Mouse (Mus musculus): Measurements from ENCODE around the gene Esrrg. TPM values are rescaled to one million over a fixed set of nuclear protein-coding genes. Genes with fewer than 3 reads are reported as not detected.

Gene Esrrg
- polyA plus RNA-seq, 1 experiment from 2014 or later = 28.9 TPM

DNA sequence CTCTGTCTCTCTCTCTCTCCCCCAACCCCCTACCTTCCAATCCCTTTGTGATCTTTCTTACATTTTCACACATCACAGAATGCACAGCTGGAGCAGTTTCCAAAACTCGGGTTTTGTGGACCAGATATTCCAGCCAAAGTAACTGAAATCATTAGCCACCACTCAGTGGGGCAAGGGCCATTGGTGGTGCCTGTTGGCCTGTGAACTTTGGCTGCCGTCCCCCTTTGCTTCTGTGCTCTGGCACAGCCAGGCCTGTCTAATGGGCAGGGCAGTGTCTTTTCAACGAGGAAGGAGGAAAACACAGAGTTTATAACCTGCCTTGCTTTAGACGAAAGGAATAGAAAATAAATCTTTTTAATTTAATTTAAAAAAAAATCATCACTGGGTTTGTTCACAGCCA lies 531.6 kb downstream of the Esrrg start:
- H3K4me1 ChIP-seq (replicated peaks) = peaks cover 14% of the 10 kb centered on the region
- no peaks in the 10 kb centered on the region for H3K36me3 ChIP-seq
- H3K27ac ChIP-seq (replicated peaks) = no peak overlapping the region
- no peak overlapping the region for H3K4me3 ChIP-seq
- no peak for ATAC-seq (ENCODE audit: low read depth)
- no peak overlapping the region for H3K9ac ChIP-seq
- no peaks in the 10 kb centered on the region for H3K9me3 ChIP-seq
- 71% methylated on average over 4 of the region's 4 CpGs for WGBS
- no peak overlapping the region for H3K4me2 ChIP-seq
- 0 out of 2 replicates have a peak, but pooled peaks cover 2% of the 10 kb centered on the region for H3K27me3 ChIP-seq

GRCm38 (mm10) chr1:188147381-188148156 lies 539.0 kb downstream of the Esrrg start:
- Histone ChIP-seq H3K4me1 (replicated peaks) (peaks cover 14% of the 10 kb centered on the region), H3K27ac (replicated peaks) (no peak overlapping the region), H3K9me3 (no peaks in the 10 kb centered on the region), H3K9ac (no peak overlapping the region), H3K36me3 (no peaks in the 10 kb centered on the region), H3K4me3 (no peak overlapping the region), H3K4me2 (no peak overlapping the region), H3K27me3 (peaks cover 5% of the 10 kb centered on the region; the same call in 1 of the 2 replicates)
- no peak for ATAC-seq (ENCODE audit: low read depth)
- WGBS = 69% methylated on average over 12 of the region's 12 CpGs

DNA sequence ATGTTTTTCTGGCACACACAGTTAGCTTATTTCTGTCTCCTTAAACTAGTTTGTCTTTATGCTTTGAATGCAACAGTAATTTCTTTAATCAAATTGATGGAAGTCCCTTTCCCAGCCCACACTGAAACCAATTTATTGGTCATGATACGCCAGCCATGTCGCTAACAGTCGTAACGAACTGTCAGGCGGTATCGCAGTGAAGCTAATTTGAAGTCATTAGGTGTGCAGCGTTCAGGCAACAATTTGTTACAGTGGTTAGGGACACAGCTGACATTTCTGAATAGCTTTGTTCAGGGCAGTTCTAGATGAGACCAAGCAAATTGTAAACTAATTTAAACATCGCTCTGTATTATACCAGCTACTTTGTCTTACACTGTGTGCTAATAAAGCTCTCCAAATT lies 542.5 kb downstream of the Esrrg start:
- Histone ChIP-seq H3K36me3 (no peaks in the 10 kb centered on the region), H3K9me3 (no peaks in the 10 kb centered on the region), H3K9ac (no peak overlapping the region), H3K27ac (replicated peaks) (no peak overlapping the region), H3K27me3 (peaks cover 5% of the 10 kb centered on the region; the same call in 1 of the 2 replicates), H3K4me2 (no peak overlapping the region), H3K4me1 (replicated peaks) (peaks cover 29% of the 10 kb centered on the region), H3K4me3 (no peak overlapping the region)
- 31% methylated on average over 8 of the region's 8 CpGs for WGBS
- ATAC-seq (ENCODE audit: low read depth) = no peak

GRCm38 (mm10) chr1:188152011-188152410 lies 543.4 kb downstream of the Esrrg start:
- H3K4me1 ChIP-seq (replicated peaks) = peaks cover 29% of the 10 kb centered on the region
- no peaks in the 10 kb centered on the region for H3K9me3 ChIP-seq
- 93% methylated on average over 2 of the region's 2 CpGs for WGBS
- peaks cover 5% of the 10 kb centered on the region; the same call in 1 of the 2 replicates for H3K27me3 ChIP-seq
- no peak overlapping the region for H3K27ac ChIP-seq (replicated peaks)
- no peak overlapping the region for H3K4me2 ChIP-seq
- H3K36me3 ChIP-seq = no peaks in the 10 kb centered on the region
- H3K4me3 ChIP-seq = no peak overlapping the region
- H3K9ac ChIP-seq = no peak overlapping the region
- no peak for ATAC-seq (ENCODE audit: low read depth)

- Histone ChIP-seq H3K27me3 (peaks cover 5% of the 10 kb centered on the region; the same call in 1 of the 2 replicates), H3K27ac (replicated peaks) (no peak overlapping the region), H3K36me3 (no peaks in the 10 kb centered on the region), H3K9ac (no peak overlapping the region), H3K4me3 (no peak overlapping the region), H3K4me1 (replicated peaks) (peaks cover 24% of the 10 kb centered on the region), H3K4me2 (no peak overlapping the region), H3K9me3 (no peaks in the 10 kb centered on the region)
- ATAC-seq (ENCODE audit: low read depth) = no peak
- WGBS = 71% methylated on average over 2 of the region's 2 CpGs
These were observed 545.1 kb downstream of the Esrrg start for GRCm38 (mm10) chr1:188153665-188154064.

DNA sequence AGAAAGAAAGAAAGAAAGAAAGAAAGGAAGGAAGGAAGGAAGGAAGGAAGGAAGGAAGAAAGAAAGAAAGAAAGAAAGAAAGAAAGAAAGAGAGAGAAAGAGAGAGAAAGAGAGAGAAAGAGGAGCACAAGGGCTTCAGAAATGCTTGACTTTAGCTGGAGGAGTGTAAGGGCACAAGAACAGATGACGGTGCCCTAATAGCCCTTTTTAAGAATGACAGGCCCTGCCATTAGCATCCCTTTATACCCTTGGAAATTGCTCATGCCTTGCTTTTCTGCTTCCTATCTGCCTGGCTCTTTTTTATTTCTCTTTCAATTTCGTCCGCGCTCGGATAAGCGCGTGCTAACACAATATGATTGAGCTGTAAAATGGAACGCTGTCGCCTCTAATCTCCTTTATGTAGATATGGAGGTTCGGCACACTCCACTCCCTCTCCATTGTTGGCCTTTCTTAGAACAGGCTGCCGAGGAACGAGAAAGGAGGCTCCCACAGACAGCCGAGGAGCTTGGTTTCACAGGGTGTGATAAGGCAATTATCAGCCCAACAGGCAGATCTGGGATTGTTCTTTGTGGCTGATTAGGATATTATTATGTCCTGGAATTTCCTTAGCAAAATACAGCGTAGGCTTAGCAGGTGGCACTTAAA lies 546.0 kb downstream of the Esrrg start:
- no peak overlapping the region for H3K27ac ChIP-seq (replicated peaks)
- peaks cover 19% of the 10 kb centered on the region for H3K4me1 ChIP-seq (replicated peaks)
- no peak for ATAC-seq (ENCODE audit: low read depth)
- H3K4me3 ChIP-seq = no peak overlapping the region
- H3K9ac ChIP-seq = peak overlapping the region; percentile 6; the same call in 1 of the 2 replicates
- peak overlapping the region; percentile 40 for H3K4me2 ChIP-seq
- 21% methylated on average over 14 of the region's 14 CpGs for WGBS
- H3K27me3 ChIP-seq = peaks cover 5% of the 10 kb centered on the region; the same call in 1 of the 2 replicates
- no peaks in the 10 kb centered on the region for H3K36me3 ChIP-seq
- H3K9me3 ChIP-seq = no peaks in the 10 kb centered on the region

- WGBS = 72% methylated on average over 22 of the region's 22 CpGs
- Histone ChIP-seq H3K27ac (replicated peaks) (no peak overlapping the region), H3K4me3 (no peak overlapping the region), H3K27me3 (peaks cover 5% of the 10 kb centered on the region; the same call in 1 of the 2 replicates), H3K9ac (peak overlapping the region; percentile 6; the same call in 1 of the 2 replicates), H3K36me3 (no peaks in the 10 kb centered on the region), H3K4me2 (0 out of 2 replicates have a peak overlapping the region, but pooled peaks have one; percentile 40), H3K4me1 (replicated peaks) (peaks cover 15% of the 10 kb centered on the region), H3K9me3 (no peaks in the 10 kb centered on the region)
- no peak for ATAC-seq (ENCODE audit: low read depth)
These were observed 546.7 kb downstream of the Esrrg start for GRCm38 (mm10) chr1:188155135-188155779.

GRCm38 (mm10) chr1:188156520-188156919 lies 547.9 kb downstream of the Esrrg start:
- Histone ChIP-seq H3K9me3 (no peaks in the 10 kb centered on the region), H3K27me3 (peaks cover 5% of the 10 kb centered on the region; the same call in 1 of the 2 replicates), H3K27ac (replicated peaks) (no peak overlapping the region), H3K4me1 (replicated peaks) (peaks cover 15% of the 10 kb centered on the region), H3K4me2 (no peak overlapping the region), H3K36me3 (no peaks in the 10 kb centered on the region), H3K4me3 (no peak overlapping the region), H3K9ac (no peak overlapping the region)
- 97% methylated on average over 5 of the region's 5 CpGs for WGBS
- ATAC-seq (ENCODE audit: low read depth) = no peak

- Histone ChIP-seq H3K27me3 (peaks cover under 1% of the 10 kb centered on the region; the same call in 1 of the 2 replicates), H3K9me3 (no peaks in the 10 kb centered on the region), H3K4me2 (no peak overlapping the region), H3K36me3 (no peaks in the 10 kb centered on the region), H3K4me1 (replicated peaks) (peaks cover 15% of the 10 kb centered on the region), H3K9ac (no peak overlapping the region), H3K4me3 (no peak overlapping the region), H3K27ac (replicated peaks) (no peak overlapping the region)
- 87% methylated on average over 7 of the region's 7 CpGs for WGBS
- ATAC-seq (ENCODE audit: low read depth) = no peak
These were observed 548.8 kb downstream of the Esrrg start for GRCm38 (mm10) chr1:188157237-188157955.

DNA sequence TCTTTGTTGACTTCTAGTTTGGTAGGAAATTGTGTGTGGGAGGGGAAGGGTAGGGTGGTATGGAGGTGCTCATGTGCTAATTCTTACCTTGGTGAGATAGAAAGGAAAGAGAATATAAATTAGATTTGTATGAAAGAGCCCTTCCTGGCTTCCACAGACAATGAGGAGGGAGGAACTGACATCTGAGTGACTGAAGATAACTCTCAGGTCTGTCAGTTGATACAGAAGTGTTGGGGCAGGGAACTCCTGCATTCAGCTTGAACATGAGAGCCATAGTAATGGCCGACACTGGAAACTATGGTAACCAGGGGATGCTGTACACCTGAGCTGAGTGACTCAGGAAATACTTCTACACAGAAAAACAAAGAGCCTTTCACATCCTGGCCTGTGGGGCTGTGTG lies 550.1 kb downstream of the Esrrg start:
- Histone ChIP-seq H3K4me1 (replicated peaks) (peaks cover 9% of the 10 kb centered on the region), H3K9ac (no peak overlapping the region), H3K27ac (replicated peaks) (no peak overlapping the region), H3K9me3 (no peaks in the 10 kb centered on the region), H3K4me2 (no peak overlapping the region), H3K27me3 (no peaks in the 10 kb centered on the region), H3K4me3 (no peak overlapping the region), H3K36me3 (no peaks in the 10 kb centered on the region)
- 87% methylated on average over 1 of the region's 1 CpGs for WGBS
- ATAC-seq (ENCODE audit: low read depth) = no peak

DNA sequence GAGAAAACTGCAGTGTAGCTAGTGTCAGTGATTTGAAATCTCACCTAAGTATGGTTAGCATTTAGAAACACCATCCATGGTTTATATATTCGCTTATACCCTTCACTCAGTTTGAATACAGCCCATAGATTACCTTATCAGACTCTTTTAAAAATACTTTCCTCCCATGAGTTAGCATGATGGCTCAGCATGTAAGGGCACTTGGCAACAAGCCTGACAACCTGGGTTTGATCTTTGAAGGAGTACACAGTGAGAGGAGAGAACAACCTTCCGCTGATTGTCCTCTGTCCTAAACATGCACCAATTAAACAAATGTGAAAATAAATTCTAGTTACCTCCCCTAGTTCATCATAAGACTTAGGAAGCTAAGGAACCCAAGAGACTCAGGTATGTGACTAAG lies 550.5 kb downstream of the Esrrg start:
- H3K9me3 ChIP-seq = no peaks in the 10 kb centered on the region
- no peak for ATAC-seq (ENCODE audit: low read depth)
- H3K4me1 ChIP-seq (replicated peaks) = peaks cover 8% of the 10 kb centered on the region; the same call in 1 of the 2 replicates
- H3K9ac ChIP-seq = no peak overlapping the region
- no peaks in the 10 kb centered on the region for H3K36me3 ChIP-seq
- H3K27me3 ChIP-seq = no peaks in the 10 kb centered on the region
- no peak overlapping the region for H3K27ac ChIP-seq (replicated peaks)
- H3K4me2 ChIP-seq = no peak overlapping the region
- 89% methylated on average over 2 of the region's 2 CpGs for WGBS
- H3K4me3 ChIP-seq = no peak overlapping the region

Data from neural tube, embryonic 13.5 days (tissue).